Mouse (Mus musculus) heart, embryonic 14.5 days (tissue): ENCODE results near the gene Mrln. TPM values are rescaled to one million over a fixed set of nuclear protein-coding genes. Genes with fewer than 3 reads are reported as not detected.

Source experiments
- ATAC-seq: fragments of 200-750 bp; cut with Nextera tagmentation; 2 replicates; pipeline ENCODE4 v1.8.0; 2017; ENCODE audit warnings: low read depth, moderate TSS enrichment; ENCODE audit not compliant: insufficient number of reproducible peaks, insufficient read depth, low FRiP score
- H3K27ac ChIP-seq, 2 experiments: fragments of 200-500 bp in 1 of 2; fragments of 300-500 bp in 1 of 2; sonication (generic) in 1 of 2; replicated peaks in 1 of 2; 2 replicates each; pipeline ENCODE4 v1.5.1; 2012 to 2014; ENCODE audit warnings: low read depth in 2 of 2, low read length in 2 of 2, control low read depth in 1 of 2, mild to moderate bottlenecking in 1 of 2, mixed read lengths in 1 of 2; ENCODE audit not compliant: control insufficient read depth in 1 of 2, insufficient read depth in 1 of 2
- H3K27me3 ChIP-seq: fragments of 300-500 bp; sonication (generic); 2 replicates; pipeline ENCODE4 v1.6.1; 2014; ENCODE audit warnings: mild to moderate bottlenecking, low read length, control low read depth; ENCODE audit not compliant: control insufficient read depth, insufficient read depth
- H3K36me3 ChIP-seq: fragments of 300-500 bp; sonication (generic); 2 replicates; pipeline ENCODE4 v1.6.1; 2014; ENCODE audit warnings: mild to moderate bottlenecking, control low read depth, low read length, mixed read lengths; ENCODE audit not compliant: control insufficient read depth, insufficient read depth
- H3K4me1 ChIP-seq, 2 experiments: fragments of 200-500 bp in 1 of 2; fragments of 300-500 bp in 1 of 2; sonication (generic) in 1 of 2; 2 replicates each; pipeline ENCODE4 v1.6.1; 2012 to 2014; ENCODE audit warnings: low read length in 2 of 2, control low read depth in 1 of 2, mixed read lengths in 1 of 2; ENCODE audit not compliant: control insufficient read depth in 2 of 2, insufficient read depth in 2 of 2
- H3K4me2 ChIP-seq: fragments of 300-500 bp; sonication (generic); 2 replicates; pipeline ENCODE4 v1.6.1; 2014; ENCODE audit warnings: mild to moderate bottlenecking, low read length
- H3K4me3 ChIP-seq, 2 experiments: fragments of 200-500 bp in 1 of 2; fragments of 300-500 bp in 1 of 2; sonication (generic) in 1 of 2; 2 replicates each; pipeline ENCODE4 v1.5.1; 2012 to 2014; ENCODE audit warnings: low read length in 2 of 2, mild to moderate bottlenecking in 2 of 2, control low read depth in 1 of 2, low read depth in 1 of 2, moderate library complexity in 1 of 2; ENCODE audit not compliant: control insufficient read depth in 1 of 2, insufficient read depth in 1 of 2
- H3K9ac ChIP-seq: fragments of 300-500 bp; sonication (generic); 2 replicates; pipeline ENCODE4 v1.6.1; 2014; ENCODE audit warnings: mild to moderate bottlenecking, low read length
- H3K9me3 ChIP-seq: fragments of 300-500 bp; sonication (generic); 2 replicates; pipeline ENCODE4 v1.6.1; 2016; ENCODE audit warnings: low read length, control low read depth; ENCODE audit not compliant: control insufficient read depth
- WGBS: fragments of 180-500 bp; shearing (Covaris S2); extraction: QIAGEN DNeasy Blood & Tissue Kit; methylation state at CpG from one replicate; pipeline ENCODE4 v1.1.7; 2014; 5-methylcytosine and 5-hydroxymethylcytosine counted together
- polyA plus RNA-seq: library from polyadenylated mRNA; unstranded; fragments of >200 nt; fragmentation: Nextera tagmentation; extraction: Ambion mirVana; gene quantifications from 2 replicates; pipeline ENCODE4 v1.2.1, GENCODE M21; 2014

The Mrln gene
- polyA plus RNA-seq, 1 experiment from 2014 or later: 0.92 TPM

DNA sequence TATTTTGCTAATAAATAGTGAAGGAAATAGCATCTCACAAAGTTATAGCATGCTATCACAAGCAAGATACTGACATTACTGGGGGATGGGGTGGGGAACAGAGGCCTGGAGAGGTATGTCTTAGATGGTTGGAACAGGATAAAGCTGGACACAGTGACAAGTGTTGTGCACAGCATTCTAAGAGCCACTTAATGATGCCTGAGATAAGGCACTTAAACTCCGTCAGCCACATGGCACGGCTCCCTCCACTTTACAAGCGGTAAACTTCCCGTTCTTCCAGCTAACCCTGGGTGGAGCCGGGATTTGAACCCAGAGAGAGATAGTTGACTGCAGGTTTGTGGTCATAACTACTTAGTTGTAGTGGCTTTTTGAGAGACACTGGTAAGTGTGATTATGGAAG lies 38.0 kb upstream of the Mrln start:
- Histone ChIP-seq H3K4me2 (no peak overlapping the region), H3K27me3 (no peaks in the 10 kb centered on the region), H3K4me3 (no peak overlapping the region), H3K36me3 (peaks cover 66% of the 10 kb centered on the region), H3K9me3 (no peaks in the 10 kb centered on the region), H3K9ac (no peak overlapping the region), H3K27ac (no peak overlapping the region), H3K4me1 (peaks cover 36 to 51% of the 10 kb centered on the region in 2 experiments)
- 36% methylated on average over 5 of the region's 5 CpGs for WGBS
- ATAC-seq: no peak

DNA sequence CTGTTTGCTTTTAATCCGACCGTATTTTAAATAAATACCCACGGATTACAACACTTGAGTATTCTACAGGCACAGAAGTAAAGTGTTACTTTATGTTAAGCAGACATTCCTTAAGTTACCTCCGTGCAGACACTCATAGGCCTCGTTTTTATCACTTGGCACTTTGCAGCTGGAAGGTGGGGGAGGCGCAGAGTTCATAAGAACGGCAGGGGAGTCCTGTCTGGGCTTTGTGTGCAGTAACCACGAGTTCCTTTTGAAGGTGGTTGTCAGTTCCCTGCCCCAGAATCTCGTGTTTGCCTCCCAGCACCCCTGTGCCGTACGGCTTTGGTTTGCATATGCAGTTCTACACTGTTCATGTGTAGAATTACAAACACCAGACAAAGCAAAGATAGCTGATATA lies 36.8 kb upstream of the Mrln start:
- no peak overlapping the region for H3K4me3 ChIP-seq
- H3K9ac ChIP-seq: no peak overlapping the region
- H3K27ac ChIP-seq: peak overlapping the region in 1 of 2 experiments; percentile 38; a peak in 3 of 4 replicates
- H3K9me3 ChIP-seq: no peaks in the 10 kb centered on the region
- H3K27me3 ChIP-seq: no peaks in the 10 kb centered on the region
- WGBS: 37% methylated on average over 11 of the region's 11 CpGs
- no peak for ATAC-seq
- no peak overlapping the region for H3K4me2 ChIP-seq
- H3K36me3 ChIP-seq: peaks cover 69% of the 10 kb centered on the region
- peaks cover 36 to 51% of the 10 kb centered on the region in 2 experiments for H3K4me1 ChIP-seq

DNA sequence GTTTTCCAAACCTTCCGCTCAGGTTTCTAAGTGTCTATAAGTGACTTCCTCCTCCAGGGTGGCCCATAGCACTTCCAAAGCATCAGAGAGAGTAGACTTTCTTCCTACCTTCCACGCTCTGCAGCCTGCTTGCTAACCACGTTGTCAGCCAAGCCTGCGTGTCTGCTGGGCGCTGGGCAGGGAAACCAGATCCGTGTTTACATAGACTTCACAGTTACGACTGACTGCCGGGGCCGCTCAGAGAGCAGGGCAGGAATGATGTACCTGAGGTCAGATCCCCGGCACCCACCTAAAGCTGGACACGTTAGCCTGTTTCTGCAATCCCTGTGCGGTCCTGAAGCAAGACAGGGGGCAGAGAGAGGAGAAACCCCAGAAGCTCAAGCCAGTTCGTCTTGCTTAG lies 36.1 kb upstream of the Mrln start:
- ATAC-seq: no peak
- WGBS: 79% methylated on average over 13 of the region's 13 CpGs
- Histone ChIP-seq H3K9me3 (no peaks in the 10 kb centered on the region), H3K36me3 (peaks cover 72% of the 10 kb centered on the region), H3K27me3 (no peaks in the 10 kb centered on the region), H3K4me3 (no peak overlapping the region), H3K27ac (peak overlapping the region; percentile 46 to 55; a peak in 2 of 4 replicates), H3K4me2 (no peak overlapping the region), H3K4me1 (peaks cover 36 to 55% of the 10 kb centered on the region in 2 experiments), H3K9ac (peak overlapping the region; percentile 1; the same call in 1 of the 2 replicates)

DNA sequence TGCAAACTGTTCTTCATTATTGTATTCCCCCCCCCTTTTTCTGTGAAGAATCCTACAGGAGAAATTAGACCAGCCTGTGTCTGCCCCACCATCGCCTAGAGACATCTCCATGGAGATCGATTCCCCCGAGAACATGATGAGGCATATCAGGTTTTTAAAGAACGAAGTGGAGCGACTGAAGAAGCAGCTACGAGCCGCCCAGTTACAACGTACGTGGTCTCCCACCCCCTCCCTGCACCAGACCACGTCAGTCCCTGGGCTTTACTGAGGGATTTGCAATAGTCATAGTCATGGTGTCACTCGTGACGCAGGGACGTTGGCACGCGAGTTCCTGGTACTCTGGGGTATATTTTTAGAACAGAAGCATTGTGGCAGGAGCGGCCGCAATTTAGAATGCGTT lies 35.4 kb upstream of the Mrln start:
- Histone ChIP-seq H3K27me3 (no peaks in the 10 kb centered on the region), H3K4me3 (no peak overlapping the region), H3K4me2 (peak overlapping the region; percentile 32), H3K36me3 (peaks cover 73% of the 10 kb centered on the region), H3K27ac (peak overlapping the region; percentile 46 to 55), H3K9ac (peak overlapping the region; percentile 4; the same call in 1 of the 2 replicates), H3K9me3 (no peaks in the 10 kb centered on the region), H3K4me1 (peaks cover 34 to 51% of the 10 kb centered on the region in 2 experiments)
- ATAC-seq: no peak; the same call in 1 of the 2 replicates
- 38% methylated on average over 18 of the region's 18 CpGs for WGBS

DNA sequence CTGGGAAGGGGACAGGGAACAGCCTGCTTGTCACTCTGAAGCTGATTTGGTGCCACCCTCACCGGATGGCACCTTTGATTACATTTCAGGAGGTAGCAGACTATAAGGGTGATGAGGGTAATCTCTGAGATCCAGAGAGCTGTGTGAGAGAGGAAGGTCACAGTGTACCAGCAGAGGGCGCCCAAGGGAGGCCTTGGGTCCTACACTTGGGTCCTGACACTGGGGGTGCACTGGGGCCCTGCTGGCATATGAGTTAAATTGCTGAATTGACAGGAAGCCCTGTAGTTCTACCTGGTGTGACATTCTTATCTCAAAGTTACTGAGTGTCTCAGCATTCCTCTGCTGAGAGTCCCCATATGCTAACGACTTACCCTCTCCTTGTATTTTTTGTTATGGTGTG lies 31.1 kb upstream of the Mrln start:
- no peak overlapping the region for H3K9ac ChIP-seq
- H3K36me3 ChIP-seq: peaks cover 87% of the 10 kb centered on the region
- no peak overlapping the region for H3K4me3 ChIP-seq
- no peak overlapping the region for H3K4me2 ChIP-seq
- H3K27ac ChIP-seq: no peak overlapping the region
- peaks cover 14 to 16% of the 10 kb centered on the region in 2 experiments for H3K4me1 ChIP-seq
- no peak; the same call in 1 of the 2 replicates for ATAC-seq
- WGBS: 41% methylated on average over 3 of the region's 3 CpGs
- no peaks in the 10 kb centered on the region for H3K27me3 ChIP-seq
- no peaks in the 10 kb centered on the region for H3K9me3 ChIP-seq

DNA sequence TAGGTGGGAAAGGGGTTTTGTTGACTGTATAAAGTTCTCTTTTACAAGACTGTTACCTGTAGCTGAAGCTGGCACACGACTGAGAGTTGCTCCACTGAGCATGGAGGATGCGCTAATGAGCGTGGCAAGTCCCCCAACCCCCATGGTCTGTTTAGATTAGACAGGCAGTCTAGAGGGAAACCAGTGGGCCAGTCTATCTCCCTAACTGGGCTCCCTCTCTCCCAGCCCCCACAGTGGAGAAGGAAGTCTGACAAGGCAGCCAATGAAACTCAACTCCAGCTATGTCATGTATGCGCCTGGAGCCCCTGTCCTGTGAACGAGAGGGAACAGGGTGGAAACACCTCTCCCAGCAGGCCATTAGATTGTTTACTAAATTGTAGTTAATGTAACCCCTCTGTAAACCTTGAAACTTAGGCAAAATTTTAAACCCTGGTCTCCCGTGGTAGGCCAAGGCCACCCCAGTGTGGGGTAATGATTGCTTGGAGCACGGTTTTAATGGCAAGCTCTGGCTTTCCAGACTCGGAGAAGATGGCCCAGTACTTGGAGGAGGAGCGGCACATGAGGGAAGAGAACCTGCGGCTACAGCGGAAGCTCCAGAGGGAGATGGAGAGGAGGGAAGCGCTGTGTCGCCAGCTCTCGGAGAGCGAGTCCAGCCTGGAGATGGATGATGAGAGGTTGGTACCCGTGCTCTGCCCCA lies 29.8 kb upstream of the Mrln start:
- WGBS: 75% methylated on average over 16 of the region's 16 CpGs

DNA sequence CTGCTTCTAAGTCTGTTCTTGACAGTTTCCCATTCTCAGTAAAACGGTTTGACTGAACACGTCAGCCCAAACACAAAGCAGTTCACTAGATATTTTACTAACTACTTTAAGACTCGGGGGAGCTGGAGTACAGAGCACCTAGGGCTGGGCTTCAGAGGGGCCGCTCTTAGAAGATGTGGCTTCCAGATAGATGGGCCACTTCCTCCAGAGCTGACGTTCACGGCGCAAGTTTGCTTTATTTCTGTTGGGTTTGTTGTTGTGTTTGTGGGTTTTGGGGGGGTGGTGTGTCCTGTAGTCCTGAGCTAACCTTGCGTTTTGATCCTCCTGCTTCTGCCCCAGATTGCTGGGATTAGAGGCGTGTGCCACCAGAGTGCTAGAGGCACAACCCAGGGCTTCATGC lies 23.7 kb upstream of the Mrln start:
- Histone ChIP-seq H3K4me3 (no peak overlapping the region), H3K27me3 (no peaks in the 10 kb centered on the region), H3K4me2 (no peak overlapping the region), H3K27ac (no peak overlapping the region), H3K4me1 (peaks cover 10 to 22% of the 10 kb centered on the region in 2 experiments; a peak in 3 of 4 replicates), H3K36me3 (peaks cover 53% of the 10 kb centered on the region), H3K9ac (no peak overlapping the region), H3K9me3 (no peaks in the 10 kb centered on the region)
- ATAC-seq: no peak
- WGBS: 89% methylated on average over 9 of the region's 9 CpGs

More for the DNA sequence above, 29.8 kb upstream of the Mrln start:
- Histone ChIP-seq H3K4me2 (no peak overlapping the region), H3K27me3 (no peaks in the 10 kb centered on the region), H3K9ac (no peak overlapping the region), H3K4me1 (peaks cover 3 to 4% of the 10 kb centered on the region in 2 experiments; a peak in 1 of 4 replicates), H3K36me3 (peaks cover 80% of the 10 kb centered on the region), H3K4me3 (no peak overlapping the region), H3K9me3 (no peaks in the 10 kb centered on the region), H3K27ac (no peak overlapping the region)
- ATAC-seq: no peak
